Mouse (Mus musculus) mesoderm, embryonic 11.5 days (tissue): ENCODE results near the gene Pou3f3.

Source experiments
- DNase-seq: peaks from one replicate; pipeline ENCODE4 v3.0.0-alpha.2; 2012; ENCODE audit warnings: low read depth, low spot score

Pou3f3 gene

GRCm38 (mm10) chr1:42695578-42695915 is at the start of gene Pou3f3:
Pou3f3 (plus strand) TSS chr1:42695768.
- DNase-seq = peak; percentile 95

- no peak for DNase-seq
These were observed 47.1 kb upstream of the Pou3f3 start for GRCm38 (mm10) chr1:42648366-42648935.

GRCm38 (mm10) chr1:42651461-42651860 is 44.1 kb upstream of the Pou3f3 start:
- no peak for DNase-seq

GRCm38 (mm10) chr1:42667546-42667945 is 28.0 kb upstream of the Pou3f3 start:
- no peak for DNase-seq

GRCm38 (mm10) chr1:42680673-42681072 is 14.9 kb upstream of the Pou3f3 start:
- no peak for DNase-seq

GRCm38 (mm10) chr1:42681762-42682161 is 13.8 kb upstream of the Pou3f3 start:
- no peak for DNase-seq

GRCm38 (mm10) chr1:42683861-42684260 is 11.7 kb upstream of the Pou3f3 start:
- no peak for DNase-seq

- DNase-seq = no peak
These were observed 11.2 kb upstream of the Pou3f3 start for GRCm38 (mm10) chr1:42684345-42684744.

GRCm38 (mm10) chr1:42684783-42685182 is 10.8 kb upstream of the Pou3f3 start:
- DNase-seq = peak; percentile 79

- DNase-seq = no peak
These were observed 10.1 kb upstream of the Pou3f3 start for GRCm38 (mm10) chr1:42685321-42685960.

GRCm38 (mm10) chr1:42686194-42687131 is 9.1 kb upstream of the Pou3f3 start:
- DNase-seq = no peak

- DNase-seq = no peak
These were observed 8.3 kb upstream of the Pou3f3 start for GRCm38 (mm10) chr1:42687271-42687670.

GRCm38 (mm10) chr1:42687756-42688540 is 7.6 kb upstream of the Pou3f3 start:
- DNase-seq = no peak

GRCm38 (mm10) chr1:42688541-42689125 is 6.9 kb upstream of the Pou3f3 start:
- DNase-seq = no peak

GRCm38 (mm10) chr1:42690024-42690575 is 5.5 kb upstream of the Pou3f3 start:
- DNase-seq = no peak

GRCm38 (mm10) chr1:42691202-42692170 is 4.1 kb upstream of the Pou3f3 start:
- DNase-seq = peak; percentile 86

GRCm38 (mm10) chr1:42692221-42692620 is 3.3 kb upstream of the Pou3f3 start:
- no peak for DNase-seq

- DNase-seq = no peak
These were observed 2.4 kb upstream of the Pou3f3 start for GRCm38 (mm10) chr1:42693101-42693715.

- no peak for DNase-seq
These were observed 1.7 kb upstream of the Pou3f3 start for GRCm38 (mm10) chr1:42693852-42694251.
